Mouse (Mus musculus) left cerebral cortex, postnatal 14 days (tissue): ENCODE measurements around the gene Zfp446. TPM values are rescaled to one million over a fixed set of nuclear protein-coding genes. Genes with fewer than 3 reads are reported as not detected.

ENCODE experiments used
- DNase-seq, 2 experiments: peaks; one replicate each; pipeline ENCODE4 v3.0.0; 2021 to 2022; ENCODE audit warnings: low spot score in 2 of 2, mixed read lengths in 1 of 2
- intact Hi-C: fragments of 180-260 bp; cut with DNase I; formaldehyde crosslinking; loops from one replicate; pipeline ENCODE4 v1.15.1; 2025
- total RNA-seq, 2 experiments: library from RNA; stranded (reverse); gene quantifications; 2 replicates each; pipeline ENCODE4 v1.2.3; 2021

Zfp446 gene
- total RNA-seq, 2 experiments from 2014 or later: 7.1 to 8.5 TPM

GRCm38 (mm10) chr7:12980291-12980690 lies 2.6 kb downstream of the Zfp446 start:
- intact Hi-C loops: no loop called here

GRCm38 (mm10) chr7:12985724-12986123 lies 8.1 kb downstream of the Zfp446 start:
- intact Hi-C loops: no loop called here
- no peak for DNase-seq

More at GRCm38 (mm10) chr7:12980291-12980690, 2.6 kb downstream of the Zfp446 start:
- DNase-seq: no peak

- DNase-seq: no peak
- intact Hi-C loops: no loop called here
Observed at GRCm38 (mm10) chr7:12986906-12987305, 9.3 kb downstream of the Zfp446 start.

GRCm38 (mm10) chr7:12987409-12988189 lies 10.0 kb downstream of the Zfp446 start:
- intact Hi-C loops: no loop called here
- no peak for DNase-seq

GRCm38 (mm10) chr7:12992222-12992621 lies 14.6 kb downstream of the Zfp446 start:
- intact Hi-C loops: no loop called here
- DNase-seq: no peak

GRCm38 (mm10) chr7:12993148-12993547 lies 15.5 kb downstream of the Zfp446 start:
- DNase-seq: no peak
- intact Hi-C loops: no loop called here

- intact Hi-C loops: no loop called here
- DNase-seq: no peak
Observed at GRCm38 (mm10) chr7:12995862-12996261, 18.2 kb downstream of the Zfp446 start.

- intact Hi-C loops: no loop called here
- DNase-seq: no peak
Observed at GRCm38 (mm10) chr7:12997230-12997629, 19.6 kb downstream of the Zfp446 start.

GRCm38 (mm10) chr7:12998053-12998452 lies 20.4 kb downstream of the Zfp446 start, which contains the start of gene Slc27a5:
TSS of gene Slc27a5 (minus strand) at chr7:12998192.
- intact Hi-C loops: no loop called here
- no peak for DNase-seq

GRCm38 (mm10) chr7:12998851-12999250 lies 21.2 kb downstream of the Zfp446 start, which contains the start of gene Trim28:
TSS of gene Trim28 (plus strand) at chr7:12999114.
- intact Hi-C loops: no loop called here
- DNase-seq: no peak

- intact Hi-C loops: no loop called here
Observed at GRCm38 (mm10) chr7:13001584-13001983, 23.9 kb downstream of the Zfp446 start.

GRCm38 (mm10) chr7:13003380-13003779 lies 25.7 kb downstream of the Zfp446 start:
- intact Hi-C loops: no loop called here
- no peak for DNase-seq

More at GRCm38 (mm10) chr7:13001584-13001983, 23.9 kb downstream of the Zfp446 start:
- DNase-seq: no peak

GRCm38 (mm10) chr7:13006011-13006410 lies 28.4 kb downstream of the Zfp446 start:
- intact Hi-C loops: loop anchor here (5.0 kb wide), 1 partner anchor 94 kb away; no protein-coding TSS in a partner anchor
- DNase-seq: no peak

GRCm38 (mm10) chr7:13006531-13006930 lies 28.9 kb downstream of the Zfp446 start:
- no peak for DNase-seq
- intact Hi-C loops: loop anchor here (5.0 kb wide), 1 partner anchor 94 kb away; no protein-coding TSS in a partner anchor

GRCm38 (mm10) chr7:13007341-13008092 lies 29.9 kb downstream of the Zfp446 start:
- intact Hi-C loops: loop anchor here (2.0 to 5.0 kb wide), 3 partner anchors 17 to 95 kb away; no protein-coding TSS in a partner anchor
- DNase-seq: peak in 1 of 2 experiments; percentile 7

GRCm38 (mm10) chr7:13009143-13010004 lies 31.7 kb downstream of the Zfp446 start:
- peak; percentile 93 to 97 for DNase-seq
- intact Hi-C loops: loop anchor here (2.0 to 5.0 kb wide), 3 partner anchors 15 to 97 kb away; no protein-coding TSS in a partner anchor

- intact Hi-C loops: no loop called here
- no peak for DNase-seq
Observed at GRCm38 (mm10) chr7:13010005-13010908, 32.6 kb downstream of the Zfp446 start, which contains the start of gene Zbtb45. TSS of gene Zbtb45 (minus strand) at chr7:13010034.

- no peak for DNase-seq
- intact Hi-C loops: no loop called here
Observed at GRCm38 (mm10) chr7:13013671-13014070, 36.0 kb downstream of the Zfp446 start.
